Mouse (Mus musculus): ENCODE results near the gene Rack1.
A peak's percentile ranks its signal among the peaks of the same experiment; 100 is the strongest.
"Not testable (repeated sequence)": the region's sequence is repeated elsewhere in the genome, so short reads cannot be mapped to it uniquely, and the experiment has no call there.

Rack1 gene

GRCm38 (mm10) chr11:48799921-48800701 is at the start of gene Rack1:
Rack1 (plus strand) TSS chr11:48800332.
- DNase-seq (ENCODE audit: low read depth) = peak; percentile 94

GRCm38 (mm10) chr11:48750428-48750827 is 49.7 kb upstream of the Rack1 start:
- DNase-seq (ENCODE audit: low read depth) = no peak

GRCm38 (mm10) chr11:48753534-48753933 is 46.6 kb upstream of the Rack1 start:
- not testable (repeated sequence) for DNase-seq (ENCODE audit: low read depth)

GRCm38 (mm10) chr11:48759021-48759420 is 41.1 kb upstream of the Rack1 start:
- no peak for DNase-seq (ENCODE audit: low read depth)

GRCm38 (mm10) chr11:48764119-48764518 is 36.0 kb upstream of the Rack1 start:
- DNase-seq (ENCODE audit: low read depth) = no peak

GRCm38 (mm10) chr11:48767195-48767876 is 32.8 kb upstream of the Rack1 start:
- no peak for DNase-seq (ENCODE audit: low read depth)

GRCm38 (mm10) chr11:48771691-48772090 is 28.4 kb upstream of the Rack1 start:
- peak; percentile 80 for DNase-seq (ENCODE audit: low read depth)

GRCm38 (mm10) chr11:48774443-48775298 is 25.5 kb upstream of the Rack1 start:
- peak; percentile 81 for DNase-seq (ENCODE audit: low read depth)

- DNase-seq (ENCODE audit: low read depth) = peak; percentile 44
Observed at GRCm38 (mm10) chr11:48775483-48775882, 24.6 kb upstream of the Rack1 start.

- DNase-seq (ENCODE audit: low read depth) = peak; percentile 46
Observed at GRCm38 (mm10) chr11:48776664-48777063, 23.5 kb upstream of the Rack1 start.

- no peak for DNase-seq (ENCODE audit: low read depth)
Observed at GRCm38 (mm10) chr11:48777303-48777702, 22.8 kb upstream of the Rack1 start.

- peak; percentile 82 for DNase-seq (ENCODE audit: low read depth)
Observed at GRCm38 (mm10) chr11:48779450-48779849, 20.7 kb upstream of the Rack1 start.

GRCm38 (mm10) chr11:48782243-48782642 is 17.9 kb upstream of the Rack1 start:
- DNase-seq (ENCODE audit: low read depth) = peak; percentile 26

GRCm38 (mm10) chr11:48787455-48788211 is 12.5 kb upstream of the Rack1 start:
- DNase-seq (ENCODE audit: low read depth) = peak; percentile 93

GRCm38 (mm10) chr11:48788311-48789089 is 11.6 kb upstream of the Rack1 start:
- peak; percentile 94 for DNase-seq (ENCODE audit: low read depth)

GRCm38 (mm10) chr11:48789215-48789614 is 10.9 kb upstream of the Rack1 start:
- DNase-seq (ENCODE audit: low read depth) = no peak

GRCm38 (mm10) chr11:48789973-48790823 is 9.9 kb upstream of the Rack1 start:
- peak; percentile 91 for DNase-seq (ENCODE audit: low read depth)

- no peak for DNase-seq (ENCODE audit: low read depth)
Observed at GRCm38 (mm10) chr11:48790946-48791345, 9.2 kb upstream of the Rack1 start.

GRCm38 (mm10) chr11:48791894-48792293 is 8.2 kb upstream of the Rack1 start:
- not testable (repeated sequence) for DNase-seq (ENCODE audit: low read depth)

GRCm38 (mm10) chr11:48793184-48793583 is 6.9 kb upstream of the Rack1 start:
- no peak for DNase-seq (ENCODE audit: low read depth)
